Mouse (Mus musculus) left cerebral cortex, postnatal 4 days (tissue): ENCODE data around the gene Pmm1. TPM values are rescaled to one million over a fixed set of nuclear protein-coding genes. Genes with fewer than 3 reads are reported as not detected.
"Not testable (repeated sequence)": the region's sequence is repeated elsewhere in the genome, so short reads cannot be mapped to it uniquely, and the experiment has no call there.

ENCODE experiments used
- DNase-seq: peaks from one replicate; pipeline ENCODE4 v3.0.0-alpha.2; 2022
- intact Hi-C: fragments of 180-260 bp; cut with DNase I; formaldehyde crosslinking; loops from one replicate; pipeline ENCODE4 v1.15.1; 2025
- total RNA-seq, 2 experiments: library from RNA; stranded (reverse); gene quantifications; 2 replicates each; pipeline ENCODE4 v1.2.3; 2021

Pmm1 gene
- total RNA-seq, 2 experiments from 2014 or later = 138 to 140 TPM

- DNase-seq = no peak
- intact Hi-C loops = no loop called here
Observed at GRCm38 (mm10) chr15:81932951-81933470, 27.7 kb downstream of the Pmm1 start.

GRCm38 (mm10) chr15:81928277-81928676, 32.5 kb downstream of the Pmm1 start:
- DNase-seq = peak; percentile 35

GRCm38 (mm10) chr15:81927741-81928140, 33.0 kb downstream of the Pmm1 start:
- DNase-seq = peak; percentile 45
- intact Hi-C loops = no loop called here

More at GRCm38 (mm10) chr15:81928277-81928676, 32.5 kb downstream of the Pmm1 start:
- intact Hi-C loops = no loop called here

DNA sequence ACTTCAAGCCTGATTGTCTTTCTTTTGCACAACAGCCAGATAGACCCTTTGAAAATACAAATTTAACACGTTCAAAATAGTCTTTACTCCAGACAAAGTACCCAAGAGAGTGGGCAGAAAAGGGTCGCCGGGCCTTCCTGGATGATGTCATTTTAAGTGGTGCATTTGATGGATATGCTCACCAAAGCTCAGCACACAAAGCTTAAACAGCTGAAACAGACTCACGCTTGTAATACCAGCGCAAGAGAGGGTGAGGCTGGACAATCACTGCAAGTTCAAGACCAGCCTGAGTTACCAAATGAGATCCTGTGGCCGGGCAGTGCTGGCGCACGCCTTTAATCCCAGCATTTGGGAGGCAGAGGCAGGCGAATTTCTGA, 34.3 kb downstream of the Pmm1 start:
- no peak for DNase-seq
- intact Hi-C loops = no loop called here

- DNase-seq = peak; percentile 99
- intact Hi-C loops = no loop called here
Observed at GRCm38 (mm10) chr15:81925760-81926445, 34.8 kb downstream of the Pmm1 start, which contains the start of gene Polr3h. Gene Polr3h (minus strand): TSS chr15:81926240.

- no peak for DNase-seq
- intact Hi-C loops = no loop called here
Observed at GRCm38 (mm10) chr15:81924933-81925332, 35.8 kb downstream of the Pmm1 start.

DNA sequence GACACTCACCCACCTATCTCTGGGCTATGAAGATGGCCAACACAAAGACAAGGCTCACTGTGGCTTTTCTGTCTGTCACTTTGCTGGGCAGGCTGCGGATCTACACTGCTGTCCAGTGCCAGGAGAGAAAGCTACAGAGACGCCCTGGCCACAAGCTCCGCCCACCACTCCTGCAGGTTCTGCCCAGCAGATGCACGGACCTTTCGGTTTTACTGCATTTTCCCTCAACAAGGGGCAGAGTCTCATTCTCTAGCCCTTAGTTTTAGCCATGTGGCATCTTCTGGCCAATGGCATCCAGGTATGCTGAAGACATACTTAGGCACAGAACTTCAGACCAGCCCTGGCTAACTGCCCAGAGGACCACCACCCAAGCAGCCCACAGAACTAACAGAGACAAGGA, 39.5 kb downstream of the Pmm1 start:
- intact Hi-C loops = no loop called here
- peak; percentile 47 for DNase-seq

- intact Hi-C loops = no loop called here
- peak; percentile 55 for DNase-seq
Observed at GRCm38 (mm10) chr15:81920546-81921217, 40.0 kb downstream of the Pmm1 start.

- intact Hi-C loops = no loop called here
- DNase-seq = no peak
Observed at GRCm38 (mm10) chr15:81919062-81919461, 41.7 kb downstream of the Pmm1 start.

DNA sequence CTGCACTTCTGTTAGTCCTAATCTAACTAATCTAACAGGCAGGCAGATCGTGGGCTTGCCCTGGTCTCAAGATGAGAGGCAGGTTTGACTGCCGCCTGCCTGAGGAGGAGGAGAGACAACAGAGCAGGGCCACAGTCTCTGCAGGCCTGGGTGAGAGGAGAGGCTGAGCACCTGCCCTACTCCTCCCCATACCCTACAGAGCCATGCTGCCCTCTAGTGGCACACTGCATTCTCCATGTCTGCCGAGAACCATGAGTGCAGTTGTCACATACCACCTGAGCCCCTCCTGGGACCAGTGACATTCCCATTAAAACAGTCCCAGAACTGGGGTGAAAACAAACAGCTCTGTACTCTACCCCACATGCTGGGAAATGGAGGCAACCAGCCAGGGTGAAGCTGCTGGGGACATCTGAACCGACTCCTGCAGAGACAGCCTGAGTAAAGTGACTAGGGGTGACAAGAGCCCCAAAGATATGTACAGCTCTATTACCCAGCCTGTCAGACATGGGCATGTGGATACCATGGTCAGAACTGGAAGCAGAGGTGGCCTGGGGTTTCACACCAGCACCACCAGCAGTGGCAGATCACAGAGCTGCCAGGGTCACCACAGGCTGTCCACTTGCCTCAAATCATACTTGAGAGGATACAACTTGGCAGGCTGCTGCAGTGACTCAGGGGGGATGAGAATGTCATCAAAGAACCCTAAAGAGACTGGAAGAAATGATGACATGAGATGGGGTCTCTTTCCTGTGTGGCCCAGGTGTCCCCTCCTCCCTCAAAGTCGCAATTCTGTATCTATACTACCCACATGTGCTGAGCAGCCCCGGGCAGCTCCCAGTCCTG, 42.9 kb downstream of the Pmm1 start:
- intact Hi-C loops = no loop called here
- peak; percentile 75 for DNase-seq

GRCm38 (mm10) chr15:81917201-81917600, 43.5 kb downstream of the Pmm1 start:
- no peak for DNase-seq
- intact Hi-C loops = no loop called here

GRCm38 (mm10) chr15:81915663-81916062, 45.1 kb downstream of the Pmm1 start:
- intact Hi-C loops = no loop called here
- DNase-seq = no peak

GRCm38 (mm10) chr15:81914668-81915067, 46.1 kb downstream of the Pmm1 start:
- intact Hi-C loops = no loop called here

DNA sequence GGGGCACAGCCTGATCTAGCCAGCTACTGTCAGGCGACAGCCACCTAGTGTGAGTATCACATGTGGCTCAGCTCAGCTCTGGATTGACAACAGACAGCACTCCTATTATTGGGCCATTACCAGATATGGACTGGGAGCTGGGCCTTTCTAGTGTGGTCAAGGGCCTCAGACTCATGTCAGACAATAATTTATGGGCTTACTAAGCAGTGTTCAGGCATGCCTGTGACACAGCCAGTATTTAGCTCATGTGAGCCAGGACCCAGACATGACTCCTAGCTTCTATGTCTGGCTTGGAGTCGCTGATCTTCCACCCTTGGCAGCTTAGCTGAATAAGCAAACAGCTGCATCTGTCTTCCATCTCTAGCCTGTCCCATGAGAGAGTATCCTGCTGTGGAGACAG, 48.2 kb downstream of the Pmm1 start:
- intact Hi-C loops = no loop called here
- DNase-seq = no peak

More at GRCm38 (mm10) chr15:81914668-81915067, 46.1 kb downstream of the Pmm1 start:
- DNase-seq = no peak

- intact Hi-C loops = loop anchor here (10.0 kb wide), 1 partner anchor 74 kb away; no protein-coding TSS in a partner anchor
- DNase-seq = not testable (repeated sequence)
Observed at GRCm38 (mm10) chr15:81908767-81909166, 52.0 kb downstream of the Pmm1 start.

DNA sequence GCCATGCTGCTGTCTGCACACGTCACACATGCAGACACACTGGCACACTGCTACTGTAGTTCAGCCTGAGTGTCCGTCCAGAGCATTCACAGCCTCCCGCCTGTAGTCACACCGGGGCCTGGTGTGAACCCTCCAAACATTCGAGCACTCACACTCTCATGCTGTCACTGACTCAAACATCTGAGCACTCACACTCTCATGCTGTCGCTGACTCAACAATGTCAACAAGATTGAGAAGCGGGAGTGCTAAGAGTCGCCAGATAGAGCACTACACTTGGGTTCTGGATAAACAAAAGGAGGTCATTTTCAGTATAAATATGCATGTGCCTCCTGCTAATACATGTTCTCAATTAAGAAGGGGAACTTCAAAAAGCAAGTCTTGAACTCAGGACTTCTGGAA, 52.8 kb downstream of the Pmm1 start:
- intact Hi-C loops = loop anchor here (10.0 kb wide), 1 partner anchor 73 kb away; no protein-coding TSS in a partner anchor
- DNase-seq = no peak

GRCm38 (mm10) chr15:81904939-81905338, 55.8 kb downstream of the Pmm1 start:
- intact Hi-C loops = loop anchor here (10.0 kb wide), 1 partner anchor 70 kb away; no protein-coding TSS in a partner anchor
- peak; percentile 81 for DNase-seq
